Mouse (Mus musculus) hindlimb bud, embryonic 11.5 days (tissue): Measurements from ENCODE around the gene Oas3.

Experiments
- DNase-seq: peaks from one replicate; pipeline ENCODE4 v3.0.0-alpha.2; 2012; ENCODE audit warnings: low read depth, low spot score; ENCODE audit errors: extremely low spot score

The Oas3 gene

DNA sequence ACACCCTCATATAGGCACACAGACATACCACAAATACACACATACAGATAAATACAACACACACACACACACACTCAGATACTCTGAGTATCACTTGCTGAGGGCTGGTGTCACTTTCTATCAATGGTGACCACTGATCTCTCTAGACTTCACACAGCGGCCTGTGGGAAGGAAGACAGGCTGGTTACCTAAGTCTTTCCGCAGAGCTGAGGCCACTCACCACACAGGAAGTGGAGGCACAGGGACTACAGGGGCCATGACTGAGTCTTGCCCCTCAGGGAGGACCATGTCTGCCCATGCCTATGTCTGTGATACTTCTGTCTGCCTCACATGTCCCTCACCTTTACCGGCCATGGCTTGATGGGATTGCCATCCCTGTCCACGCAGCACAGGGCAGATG lies 23.2 kb downstream of the Oas3 start:
- no peak for DNase-seq

DNA sequence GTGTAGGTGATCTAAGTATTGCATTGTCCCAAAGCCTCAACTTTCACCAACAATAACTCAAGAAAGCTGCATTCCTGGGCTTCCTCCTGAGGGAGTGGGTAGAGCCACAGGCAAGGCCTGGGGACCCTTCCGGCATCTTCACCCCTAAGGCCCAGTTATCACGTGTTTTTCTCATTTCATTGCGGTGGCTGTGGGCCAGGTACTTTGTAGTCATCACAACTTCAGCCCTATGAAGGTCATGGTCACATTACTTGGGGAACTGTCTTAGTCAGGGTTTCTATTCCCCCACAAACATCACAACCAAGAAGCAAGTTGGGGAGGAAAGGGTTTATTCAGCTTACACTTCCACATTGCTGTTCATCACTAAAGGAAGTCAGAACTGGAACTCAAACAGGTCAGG lies 24.7 kb downstream of the Oas3 start:
- no peak for DNase-seq

DNA sequence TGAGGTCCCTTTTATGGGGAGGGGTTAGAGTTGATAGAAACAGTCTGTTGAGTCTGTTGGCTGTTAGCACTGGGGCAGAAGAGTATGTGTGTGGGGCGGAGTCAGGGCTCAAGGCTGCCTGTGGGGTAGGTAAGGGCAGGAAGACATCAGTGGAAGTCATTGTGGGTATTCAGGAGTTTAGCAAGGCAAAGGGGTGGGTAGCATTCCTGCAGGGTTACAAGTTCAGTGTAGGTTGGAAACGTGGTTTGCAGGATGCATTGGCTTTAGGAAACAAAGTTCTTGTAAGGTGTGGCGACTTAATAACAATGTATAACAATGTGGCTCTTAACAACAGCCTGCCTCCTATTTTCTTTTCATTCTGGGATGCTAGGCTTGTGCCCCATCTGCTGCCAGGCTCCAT lies 26.3 kb downstream of the Oas3 start:
- DNase-seq, result no peak

DNA sequence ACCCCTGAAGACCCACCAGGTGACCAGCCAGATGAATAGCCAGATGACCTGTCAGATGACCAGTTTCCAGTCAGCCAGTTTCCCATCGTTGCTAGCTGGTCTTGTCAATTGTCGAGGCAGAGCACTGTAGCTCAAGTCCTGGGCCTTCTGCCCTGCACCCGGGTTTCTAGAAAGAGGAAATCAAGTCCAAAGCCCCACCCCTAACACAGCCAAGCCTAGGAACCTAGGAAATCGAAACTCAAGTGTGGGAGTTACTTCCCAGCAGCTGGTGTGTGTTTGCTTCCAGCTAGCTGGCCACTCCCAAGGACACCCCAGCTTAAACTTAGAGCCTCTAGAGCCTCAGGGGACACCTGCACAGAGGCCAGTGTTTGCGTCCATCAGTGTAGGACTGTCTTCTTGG lies 27.8 kb downstream of the Oas3 start, which contains the start of gene Oas2:
Gene Oas2 (minus strand): TSS at position 166 of the 400 bp plus-strand sequence.
- DNase-seq, result no peak

DNA sequence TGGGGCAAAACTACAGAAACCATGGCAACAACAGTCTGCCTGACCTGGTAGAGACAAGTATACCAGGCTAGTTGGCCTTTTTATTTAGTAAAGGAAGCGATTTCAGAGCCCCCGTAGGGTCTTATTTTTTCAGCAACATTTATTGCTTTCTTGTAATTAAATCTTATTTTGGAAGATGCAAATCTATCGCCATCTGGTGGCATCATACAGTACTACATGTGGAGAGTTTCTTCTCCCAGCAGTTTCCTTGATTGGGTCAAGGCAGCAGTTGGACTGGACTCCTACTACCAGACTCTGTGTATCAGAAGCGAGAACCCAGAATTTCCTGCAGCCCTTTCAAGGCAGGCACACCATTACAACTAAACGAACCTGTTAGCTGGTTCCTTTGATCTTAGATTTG lies 31.0 kb downstream of the Oas3 start:
- DNase-seq, result peak; percentile 68

DNA sequence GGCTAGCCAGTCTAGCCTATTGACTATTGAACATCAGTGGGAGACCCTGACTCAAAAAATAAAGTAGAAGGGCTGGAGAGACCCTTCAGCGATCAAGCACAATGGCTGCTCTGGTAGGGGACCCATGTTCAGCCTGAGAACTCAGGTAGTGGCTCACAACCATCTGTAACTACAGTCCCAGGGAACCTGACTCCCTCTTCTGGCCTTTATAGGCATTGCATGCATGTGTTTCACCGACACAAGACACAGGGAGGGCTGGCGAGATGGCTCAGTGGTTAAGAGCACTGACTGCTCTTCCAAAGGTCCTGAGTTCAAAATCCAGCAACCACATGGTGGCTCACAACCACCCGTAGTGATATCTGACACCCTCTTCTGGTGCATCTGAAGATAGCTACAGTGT lies 35.3 kb downstream of the Oas3 start:
- DNase-seq, result peak; percentile 12

DNA sequence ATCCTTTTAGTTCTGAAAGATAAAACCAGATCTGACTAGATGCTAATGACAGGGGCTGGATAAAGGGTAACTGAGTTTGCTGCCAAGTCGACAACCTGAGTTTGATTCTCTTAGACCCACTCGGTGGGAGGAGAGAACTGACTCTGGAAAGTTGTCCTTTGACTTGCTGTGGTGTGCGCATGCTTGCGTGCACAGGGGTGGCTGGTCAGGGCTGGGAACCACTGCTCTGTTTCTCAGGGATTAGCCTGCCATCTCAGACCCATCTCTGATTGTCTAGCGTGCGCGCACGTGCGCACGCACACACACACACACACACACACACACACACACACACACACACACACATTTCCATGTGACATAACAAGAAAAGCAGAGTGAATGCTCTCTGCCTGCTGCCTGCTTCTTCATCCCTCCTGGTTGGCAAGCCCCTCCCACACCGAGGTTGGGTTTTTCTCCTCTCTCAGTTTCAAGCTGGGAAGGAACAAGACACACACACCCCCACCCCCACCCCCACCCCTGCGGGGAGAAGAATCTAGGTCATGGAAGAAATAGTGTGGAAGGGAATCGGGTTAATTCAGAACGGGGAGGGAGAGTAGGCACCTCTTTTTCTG lies 43.0 kb downstream of the Oas3 start:
- no peak for DNase-seq

DNA sequence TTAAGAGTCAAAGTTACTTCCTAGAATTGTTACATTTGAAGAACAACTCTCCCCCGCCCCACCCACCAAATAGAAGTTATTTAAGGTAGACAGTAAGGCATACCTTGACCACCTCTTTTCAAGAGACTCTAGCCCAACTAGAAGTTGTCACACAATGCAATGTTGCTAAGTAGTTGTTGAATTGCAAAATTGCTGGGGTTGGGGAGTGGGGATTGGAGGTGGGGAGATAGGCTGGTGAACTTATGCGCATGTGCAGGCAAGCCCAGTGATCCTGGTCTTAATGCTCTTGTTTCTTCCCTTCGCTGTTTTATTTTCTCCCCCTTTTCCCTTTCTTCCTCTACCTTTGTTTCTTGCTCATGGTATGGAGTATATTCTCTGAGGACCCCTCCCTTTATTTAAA lies 43.8 kb downstream of the Oas3 start:
- DNase-seq, result no peak

DNA sequence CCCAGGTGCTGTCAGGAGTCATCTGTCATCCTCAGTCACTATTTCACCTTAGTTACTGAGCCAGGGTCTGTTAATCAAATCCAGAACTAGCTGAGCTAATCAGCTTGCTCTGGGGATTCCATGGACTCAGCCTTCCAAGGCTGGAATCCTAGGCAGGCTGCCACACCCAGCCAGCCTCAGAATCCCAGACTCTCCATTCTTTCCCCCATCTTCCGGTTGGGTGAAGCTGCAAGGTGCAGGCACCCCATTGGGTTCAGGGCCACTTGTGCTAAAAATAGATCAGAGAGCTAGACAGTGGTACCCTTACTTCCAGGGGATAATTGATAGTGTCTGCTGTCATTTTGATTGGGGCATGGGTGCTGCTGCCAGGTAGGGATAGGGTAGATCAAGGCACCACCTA lies 44.7 kb downstream of the Oas3 start:
- DNase-seq, result no peak

DNA sequence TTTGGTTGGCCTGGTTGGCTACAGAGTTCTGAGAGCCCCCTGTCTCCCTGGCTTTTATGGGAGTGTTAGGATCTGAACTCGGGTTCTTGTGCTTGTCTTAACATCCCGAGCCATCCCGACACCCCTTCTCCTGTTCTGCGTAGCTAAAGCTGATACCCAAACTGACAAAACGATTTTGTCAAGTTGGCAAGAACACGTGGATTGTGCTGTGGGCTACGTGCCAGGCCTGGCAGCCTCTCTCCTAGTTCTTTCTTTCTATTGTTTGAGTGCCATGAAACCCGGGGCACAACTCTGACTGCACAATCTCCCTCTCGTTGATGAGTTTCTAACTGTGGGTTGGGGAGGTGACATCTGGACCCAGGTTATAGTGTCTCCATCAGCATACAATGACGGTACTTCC lies 48.1 kb downstream of the Oas3 start:
- DNase-seq, result no peak

DNA sequence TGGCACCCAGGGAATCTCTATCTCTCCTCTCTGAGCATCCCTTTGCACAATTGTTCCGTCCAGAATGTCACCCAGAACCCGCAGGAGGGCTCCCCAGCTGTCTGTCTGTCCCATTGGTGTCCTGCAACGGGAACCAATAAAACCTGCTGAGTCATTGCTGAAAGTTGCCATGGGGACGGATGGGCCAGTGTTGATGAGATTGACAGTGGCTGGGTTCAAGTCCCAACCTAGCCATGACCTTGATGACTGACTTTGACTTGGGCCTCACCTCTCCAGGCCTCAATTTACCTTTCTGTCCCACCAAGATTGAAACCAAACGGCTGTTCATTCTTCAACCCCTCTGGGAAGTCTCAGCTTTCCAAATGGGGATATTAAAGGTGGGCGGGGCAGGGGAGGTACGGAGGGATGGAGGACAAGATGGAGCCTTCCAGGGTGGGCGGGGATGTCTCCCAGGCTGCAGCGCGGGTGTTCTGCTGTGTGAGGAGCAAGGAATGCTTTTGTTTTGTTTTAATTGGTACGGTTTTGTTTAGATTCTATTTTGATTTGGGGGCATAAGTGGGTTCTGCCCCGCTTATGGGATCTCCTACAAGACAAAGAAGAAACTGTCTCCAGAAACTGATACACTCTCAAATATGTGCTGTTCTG lies 51.5 kb downstream of the Oas3 start:
- no peak for DNase-seq

DNA sequence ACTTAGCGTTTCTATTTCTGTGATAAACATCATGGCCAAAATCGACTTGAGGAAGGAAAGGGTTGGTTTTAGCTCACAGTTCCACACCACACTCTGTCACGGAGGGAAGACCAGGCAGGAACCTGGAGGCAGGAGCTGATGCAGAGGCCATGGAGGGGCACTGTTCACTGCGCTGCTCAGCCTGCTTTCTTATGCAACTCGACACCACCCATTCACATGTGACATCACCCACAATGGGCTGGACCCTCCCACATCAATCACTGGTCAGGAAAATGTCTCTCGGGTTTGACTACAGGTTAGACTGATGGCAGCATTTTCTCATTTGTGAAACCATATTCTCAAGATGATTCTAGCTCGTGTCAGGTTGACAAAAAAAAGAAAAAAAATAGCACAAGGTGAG lies 56.5 kb downstream of the Oas3 start:
- no peak for DNase-seq

DNA sequence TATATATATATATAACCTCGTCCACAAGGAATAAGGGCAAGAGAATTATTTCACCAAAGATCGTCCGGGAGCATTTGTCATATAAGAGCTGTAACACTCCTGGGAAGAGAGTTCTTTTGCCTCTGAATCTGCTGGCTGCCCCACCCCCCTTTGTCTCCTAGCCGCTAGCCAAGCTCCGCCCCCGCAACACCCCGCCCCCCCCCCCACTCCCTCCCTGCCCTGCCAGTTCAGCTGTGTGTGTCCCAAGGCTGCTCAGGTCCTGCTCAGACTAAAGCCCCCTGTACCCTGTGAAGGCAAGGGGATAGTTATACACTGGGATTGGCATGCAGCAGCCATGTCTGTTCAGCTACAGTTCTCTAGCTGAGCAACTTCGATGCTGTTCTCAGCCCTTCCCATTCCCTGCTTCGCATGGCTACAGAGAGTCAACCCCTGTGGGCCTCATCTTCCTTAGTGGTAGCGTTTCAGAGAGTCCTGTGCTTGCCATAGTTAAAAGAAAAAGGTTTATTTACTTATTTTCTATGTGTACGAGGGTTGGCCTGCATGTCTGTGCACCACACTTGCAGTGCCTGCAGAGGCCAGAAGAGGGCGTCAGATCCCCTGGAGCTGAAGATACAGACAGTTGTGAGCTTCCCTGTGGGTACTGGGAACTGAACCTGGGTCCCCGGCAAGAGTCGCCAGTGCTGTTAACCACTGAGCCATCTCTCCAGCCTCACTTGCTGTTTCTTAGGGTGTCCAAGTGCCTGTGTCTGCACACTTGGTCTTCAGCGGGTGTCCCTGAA lies 58.7 kb downstream of the Oas3 start:
- DNase-seq, result no peak

DNA sequence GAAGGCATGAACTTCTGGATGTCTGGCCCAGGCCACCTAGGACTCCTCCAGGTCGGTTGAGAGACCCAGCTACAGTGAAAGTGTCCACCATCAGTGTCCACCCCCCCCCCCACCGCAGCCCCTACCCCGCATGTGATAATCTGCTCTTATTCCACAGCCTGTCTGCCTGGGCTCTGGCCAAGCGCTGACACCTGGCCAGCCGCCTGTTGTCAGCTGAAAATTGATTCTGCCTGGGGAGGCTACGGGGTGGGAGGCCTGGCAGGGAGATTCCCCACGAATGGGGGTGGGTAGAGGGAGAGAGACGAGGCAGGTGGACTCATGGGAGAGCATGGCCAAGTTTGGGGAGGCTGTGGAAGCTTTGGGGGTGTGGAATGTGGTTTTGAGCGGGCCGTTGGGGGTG lies 60.3 kb downstream of the Oas3 start:
- DNase-seq, result no peak

DNA sequence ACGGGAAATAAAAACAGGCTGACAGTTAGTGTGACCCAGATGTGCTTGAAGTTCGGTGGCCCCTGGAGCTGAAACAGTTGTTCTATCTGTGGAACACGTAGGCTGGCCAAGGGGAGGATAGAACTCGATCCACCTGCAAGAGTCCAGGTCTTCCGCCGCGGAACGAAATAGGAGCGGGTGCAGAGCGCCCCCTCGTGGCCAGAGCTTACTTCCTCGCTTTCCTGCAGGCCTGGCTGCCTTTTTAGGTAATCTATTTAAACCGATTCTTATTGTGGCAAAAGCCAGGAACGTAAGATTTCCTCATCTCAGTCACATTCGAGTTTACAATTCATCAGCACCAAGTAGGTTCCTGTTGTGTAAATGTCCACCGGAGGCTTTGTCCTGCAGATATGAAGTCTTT lies 63.1 kb downstream of the Oas3 start:
- peak; percentile 31 for DNase-seq

DNA sequence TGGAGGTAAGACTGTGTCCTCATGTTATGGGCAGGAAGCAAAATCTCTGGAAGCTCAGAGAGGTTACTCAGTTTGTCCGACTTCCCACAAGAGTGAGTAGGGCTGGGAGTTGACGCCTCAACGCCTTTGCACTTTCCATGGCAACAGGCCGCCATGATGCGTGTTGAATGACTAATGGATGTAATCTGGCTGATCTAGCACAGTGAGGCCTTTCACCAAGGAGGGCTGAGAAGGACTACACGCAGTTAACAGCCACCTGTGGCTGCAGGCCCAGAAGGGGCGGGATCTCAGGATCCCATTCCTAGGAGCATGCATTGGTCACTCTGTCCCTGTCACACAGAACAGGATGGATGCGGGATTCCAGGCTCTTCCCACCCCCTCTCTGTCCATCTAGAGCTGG lies 64.7 kb downstream of the Oas3 start:
- no peak for DNase-seq

DNA sequence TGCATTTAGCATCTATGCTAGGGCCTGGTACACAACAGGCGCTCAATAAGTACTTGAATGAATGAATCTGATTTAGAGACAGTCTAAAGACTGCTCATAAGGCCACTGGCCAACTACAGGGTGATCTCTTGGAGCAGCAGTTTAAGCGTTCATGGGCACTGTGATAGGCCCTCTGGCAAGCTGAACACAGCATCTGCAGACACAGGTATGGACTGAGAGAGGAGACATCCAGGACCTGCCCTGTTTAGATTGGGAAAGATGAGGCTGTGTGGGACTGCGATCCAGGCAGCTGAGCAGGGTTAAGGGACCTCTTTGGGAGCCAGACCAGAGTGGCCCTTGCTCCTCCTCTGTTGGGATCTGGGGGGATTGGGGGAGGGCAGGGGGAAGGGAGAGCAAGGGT lies 65.6 kb downstream of the Oas3 start, which contains the start of gene Dtx1:
Gene Dtx1 (minus strand): TSS at position 101 of the 400 bp plus-strand sequence.
- no peak for DNase-seq

DNA sequence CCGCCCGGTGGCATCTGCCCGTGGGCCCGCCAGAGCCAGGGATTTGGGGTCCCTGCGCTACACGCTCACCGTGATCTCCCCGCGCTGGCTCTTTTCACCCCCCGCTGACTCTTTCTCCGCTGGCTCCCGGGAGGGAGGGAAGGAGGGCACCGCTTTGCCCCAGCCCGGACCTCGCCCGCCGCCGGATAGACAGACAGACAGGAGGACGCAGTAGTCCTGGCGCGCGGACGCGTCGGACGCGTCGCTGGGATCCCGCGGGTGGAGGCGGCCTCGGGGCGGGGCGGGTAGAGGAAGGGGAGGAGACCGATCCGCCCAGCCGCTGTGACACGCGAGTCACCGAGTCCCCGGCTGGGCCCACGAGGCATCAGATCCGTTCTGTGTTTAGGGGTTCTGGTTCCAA lies 66.0 kb downstream of the Oas3 start:
- no peak for DNase-seq

DNA sequence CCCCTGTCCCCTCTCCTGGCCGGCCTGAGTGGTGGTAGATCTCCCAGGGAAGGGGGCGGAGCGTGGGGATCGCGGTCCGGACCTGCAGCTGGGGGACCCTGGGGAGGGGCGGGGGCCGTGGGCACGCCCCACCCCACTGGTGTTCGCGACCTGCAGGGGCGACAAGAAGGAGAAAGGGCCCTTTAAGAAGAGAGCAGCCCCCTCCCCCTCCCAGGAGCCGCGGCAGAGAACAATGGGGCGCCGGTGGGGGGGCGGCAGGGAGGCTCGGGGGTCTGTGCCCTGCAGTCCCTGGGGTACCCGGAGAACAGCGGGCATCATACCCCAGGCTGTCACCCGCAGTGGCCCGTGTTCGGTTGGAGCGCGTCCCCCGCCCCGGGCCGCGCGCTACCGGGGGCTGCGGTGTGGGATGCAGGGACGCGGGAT lies 66.6 kb downstream of the Oas3 start:
- DNase-seq, result no peak

DNA sequence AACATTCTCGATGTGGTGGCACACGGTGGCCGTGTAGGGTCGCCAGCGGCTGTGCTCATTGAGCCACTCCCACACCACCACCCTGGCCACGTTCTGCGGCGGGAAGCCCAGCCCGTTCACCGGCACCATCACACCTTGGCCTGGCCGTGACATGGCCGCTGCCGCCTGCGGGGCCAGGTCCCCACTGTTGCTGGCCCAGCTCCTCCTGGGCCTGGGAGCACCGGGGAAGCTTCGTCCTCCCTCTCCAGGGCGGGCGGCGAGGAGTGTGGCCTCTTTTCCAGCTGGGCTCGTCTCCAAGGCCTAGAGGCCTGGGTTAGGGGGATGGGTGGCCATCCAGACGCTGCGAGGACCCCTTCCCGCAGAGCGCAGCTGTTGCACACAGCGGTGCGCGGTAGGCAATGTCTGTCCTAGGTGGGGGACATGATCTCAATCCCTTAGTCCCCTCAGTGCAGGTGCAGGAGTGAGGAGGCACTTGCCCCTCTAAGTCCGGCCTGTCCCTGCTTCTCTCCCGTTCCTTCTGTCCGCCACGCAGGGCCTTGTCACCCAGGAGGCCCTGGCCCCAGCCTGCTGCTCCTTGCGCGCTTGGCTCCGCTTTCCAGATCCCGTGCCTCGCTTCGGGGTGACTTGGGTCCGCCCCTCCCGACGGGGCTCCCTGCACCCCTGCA lies 67.2 kb downstream of the Oas3 start:
- no peak for DNase-seq

DNA sequence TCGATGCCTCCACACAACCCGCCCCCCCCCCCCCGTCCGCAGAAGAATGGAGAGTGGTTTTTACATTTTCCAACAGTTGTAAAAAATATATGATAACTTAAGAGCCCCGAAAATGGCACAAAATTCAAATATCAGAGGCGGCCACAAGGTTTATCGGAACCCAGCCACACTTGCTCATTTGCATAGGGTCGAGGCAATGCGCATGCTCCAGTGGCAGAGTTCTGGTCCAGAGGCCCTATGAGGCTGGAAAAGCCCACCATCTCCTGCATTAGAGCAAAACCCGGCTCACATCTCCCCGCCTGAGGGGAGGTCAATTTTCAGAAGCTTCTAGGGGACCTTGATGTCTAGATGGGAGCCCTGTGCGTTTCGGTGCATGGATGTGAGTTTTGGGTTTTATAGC lies 70.5 kb downstream of the Oas3 start:
- no peak for DNase-seq

DNA sequence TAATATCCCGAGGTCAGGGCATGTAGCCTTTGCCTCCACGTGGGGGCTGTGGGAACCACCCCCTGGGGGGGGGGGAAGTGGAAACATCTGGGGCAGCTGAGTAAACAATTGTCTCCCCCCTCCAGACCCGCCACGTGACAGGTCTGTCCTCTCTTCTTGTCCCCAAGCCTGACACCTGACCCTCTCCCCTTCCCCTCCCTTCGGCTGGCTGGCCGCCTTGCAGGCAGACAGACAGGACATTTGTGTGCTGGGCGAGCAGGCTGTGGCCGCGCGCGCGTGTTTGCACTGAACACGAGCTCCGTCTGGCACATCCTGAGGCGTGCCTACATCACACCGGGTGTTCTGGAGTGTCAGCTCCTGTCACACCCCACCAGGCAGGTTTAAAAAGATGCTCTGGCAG lies 70.9 kb downstream of the Oas3 start:
- DNase-seq, result no peak
